Mouse (Mus musculus) right cerebral cortex, adult 18-20 months (tissue): ENCODE data around the gene Blmh.

Experiments used
- DNase-seq: peaks from one replicate; pipeline ENCODE4 v3.0.0; 2022; ENCODE audit warnings: mixed read lengths

Blmh gene

DNA sequence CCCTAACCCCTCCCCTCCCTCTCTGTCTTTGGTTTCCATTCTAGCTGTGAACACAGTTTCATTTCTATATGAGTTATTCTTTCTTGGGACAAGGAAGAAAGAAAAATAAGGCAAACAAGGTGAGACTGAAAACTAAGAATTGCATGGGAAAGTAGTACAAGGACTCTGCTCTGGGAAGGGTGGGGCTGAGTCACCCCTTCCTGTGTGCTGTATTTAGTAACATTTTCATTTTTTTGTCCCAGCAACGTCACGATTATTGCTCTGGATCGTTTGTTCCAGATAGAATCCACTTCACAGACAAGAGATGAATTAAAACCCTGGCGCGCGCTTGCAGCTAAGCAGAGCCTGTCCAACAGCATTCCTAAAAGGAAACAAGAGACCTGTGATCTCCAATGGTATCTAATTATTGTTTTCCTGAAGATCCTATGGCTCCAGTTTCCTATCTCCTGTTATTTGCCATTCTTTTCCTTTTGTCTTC, at the start of gene Blmh:
Gene Blmh (plus strand): TSS at position 51 of the 478 bp plus-strand sequence.
- DNase-seq, result peak; percentile 17

DNA sequence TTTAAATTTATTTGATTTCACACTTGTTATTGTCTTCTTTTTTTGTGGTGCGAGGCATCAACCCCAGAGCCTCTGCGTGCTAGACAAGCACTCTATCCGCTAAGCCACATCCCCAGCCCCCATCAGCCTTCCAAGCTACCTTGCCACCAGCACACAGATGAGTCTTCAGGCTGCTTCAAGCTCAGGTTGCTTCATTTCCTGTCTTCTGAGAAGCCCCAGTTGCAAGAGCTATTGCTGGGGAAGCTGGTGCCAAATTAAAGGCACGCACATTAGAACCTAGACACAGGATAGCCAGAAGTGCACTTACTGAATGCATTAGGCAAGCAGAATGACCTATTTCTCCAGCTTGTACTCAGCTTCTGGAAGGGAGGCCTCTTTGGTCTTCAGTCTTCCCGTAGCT, 44.8 kb upstream of the Blmh start:
- DNase-seq, result no peak

DNA sequence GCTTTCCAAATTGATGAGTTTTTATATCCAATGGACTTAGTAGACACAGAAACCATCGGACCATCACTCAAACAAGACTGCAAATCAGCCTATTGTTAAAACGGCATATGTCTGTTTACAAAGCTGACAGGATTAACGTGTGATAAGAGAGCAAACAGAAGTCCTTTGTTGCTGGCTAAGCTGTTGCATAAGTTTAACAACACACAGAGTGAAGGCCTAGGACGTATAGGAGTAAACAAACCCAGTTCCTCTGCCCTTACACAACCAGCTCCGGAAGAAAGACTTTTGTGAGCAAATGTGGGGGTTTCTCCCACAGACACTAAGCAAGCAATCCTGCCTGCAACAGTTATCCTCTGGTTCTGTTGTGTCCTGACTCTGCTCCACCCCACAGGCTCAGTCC, 40.2 kb upstream of the Blmh start:
- DNase-seq, result no peak

DNA sequence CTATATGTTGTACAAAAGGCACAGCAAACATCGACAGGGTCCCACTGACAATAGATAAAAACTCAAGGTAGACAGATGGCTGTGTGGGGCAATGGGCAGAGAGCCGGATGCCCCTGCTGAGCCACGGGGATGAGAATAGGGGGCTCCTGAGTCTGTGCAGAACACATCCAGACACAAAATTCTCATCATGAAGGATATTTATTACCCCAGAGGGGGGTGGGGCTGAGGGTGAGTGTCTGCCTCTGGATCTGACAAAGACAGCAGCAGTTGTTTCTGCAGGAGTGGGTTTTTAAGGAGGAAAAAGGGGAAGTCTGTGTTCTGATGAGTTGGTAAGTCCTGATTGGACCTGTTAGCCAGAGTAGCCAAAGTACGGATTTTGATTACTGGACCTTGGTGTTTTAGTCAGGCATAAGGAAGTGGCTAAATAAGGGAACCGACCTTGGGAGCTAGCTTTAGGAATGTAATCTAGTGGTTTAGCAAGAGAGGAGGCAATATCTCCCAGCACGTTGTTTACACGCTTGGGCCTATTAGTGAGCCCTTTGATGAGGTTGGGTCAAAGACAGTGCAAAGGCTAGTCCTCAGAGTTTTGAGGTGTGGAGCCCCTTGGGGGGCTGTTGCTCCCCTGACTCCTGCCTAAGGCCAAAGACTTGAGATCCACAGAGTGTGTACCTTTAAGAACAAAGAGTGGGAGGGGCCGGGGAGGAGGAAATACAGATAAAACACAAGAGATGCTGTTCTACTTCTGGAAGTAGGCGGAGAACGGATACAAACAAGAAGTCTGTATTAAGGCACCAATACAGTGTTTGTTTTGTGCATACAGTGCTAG, 35.1 kb upstream of the Blmh start:
- DNase-seq, result no peak

DNA sequence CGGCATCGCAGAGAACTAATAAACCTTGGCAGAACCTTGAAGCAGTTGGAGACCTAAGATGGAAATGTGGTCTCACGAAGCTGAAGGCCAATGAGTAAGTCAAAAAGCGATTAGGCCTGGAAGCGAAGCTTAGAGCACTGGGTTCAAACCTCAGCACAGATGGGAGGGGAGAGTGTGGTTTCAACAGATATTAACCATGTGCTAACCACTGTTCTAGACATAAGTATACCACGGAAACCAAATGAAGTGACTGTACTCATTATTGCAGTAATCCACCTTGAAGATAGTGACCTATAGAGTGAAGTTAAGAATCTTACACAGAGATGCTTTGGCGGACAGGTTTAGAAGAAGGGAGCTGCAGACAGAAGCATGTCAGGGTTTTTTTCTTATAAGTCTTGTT, 33.4 kb upstream of the Blmh start:
- DNase-seq, result no peak

DNA sequence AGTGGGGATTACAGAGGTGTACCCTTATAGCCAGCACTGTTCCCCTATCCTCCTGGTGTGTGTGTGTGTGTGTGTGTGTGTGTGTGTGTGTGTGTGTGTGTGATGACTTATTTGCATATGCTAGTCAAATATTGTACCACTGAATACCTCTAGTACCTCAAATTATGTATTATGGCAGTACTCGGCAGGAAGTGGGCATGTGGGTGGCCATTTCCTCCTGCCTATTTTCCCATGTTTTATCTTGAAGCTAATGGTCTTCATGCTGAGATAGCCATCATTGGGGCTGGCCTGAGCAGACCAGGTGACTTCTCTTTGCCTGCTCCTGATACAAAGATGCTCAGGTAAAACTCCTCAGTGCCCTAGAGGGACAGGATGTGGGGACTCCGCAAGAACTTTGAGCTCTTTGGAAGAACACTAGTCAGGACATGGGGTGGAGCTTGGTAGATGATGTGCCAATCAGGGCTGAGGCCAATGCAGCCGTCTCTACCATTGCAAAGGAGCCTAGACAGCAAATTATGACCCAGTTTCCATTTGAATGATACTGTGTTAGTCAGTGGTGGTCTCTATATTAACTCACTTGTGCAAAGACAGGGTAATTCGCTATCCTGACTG, 32.8 kb upstream of the Blmh start:
- no peak for DNase-seq

DNA sequence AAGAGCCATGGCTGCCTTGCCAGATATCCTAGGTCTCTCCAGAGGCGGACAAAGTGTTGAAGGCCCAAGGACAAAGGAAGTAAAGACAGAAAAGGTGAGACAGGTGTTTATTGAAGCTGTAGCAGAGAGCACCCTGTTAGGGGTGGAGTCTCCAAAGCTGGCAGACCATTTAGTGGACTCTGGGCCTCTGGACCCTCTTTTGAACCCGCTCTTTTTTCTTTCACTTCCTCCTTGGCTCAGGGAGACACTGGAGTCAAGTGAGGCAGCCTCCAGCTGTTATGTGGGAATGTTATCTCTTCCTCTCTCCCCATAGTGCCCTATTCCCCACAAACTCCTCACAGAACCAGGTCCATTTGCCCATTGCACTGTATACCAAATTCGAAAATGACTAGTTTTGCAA, 31.6 kb upstream of the Blmh start:
- DNase-seq, result no peak

DNA sequence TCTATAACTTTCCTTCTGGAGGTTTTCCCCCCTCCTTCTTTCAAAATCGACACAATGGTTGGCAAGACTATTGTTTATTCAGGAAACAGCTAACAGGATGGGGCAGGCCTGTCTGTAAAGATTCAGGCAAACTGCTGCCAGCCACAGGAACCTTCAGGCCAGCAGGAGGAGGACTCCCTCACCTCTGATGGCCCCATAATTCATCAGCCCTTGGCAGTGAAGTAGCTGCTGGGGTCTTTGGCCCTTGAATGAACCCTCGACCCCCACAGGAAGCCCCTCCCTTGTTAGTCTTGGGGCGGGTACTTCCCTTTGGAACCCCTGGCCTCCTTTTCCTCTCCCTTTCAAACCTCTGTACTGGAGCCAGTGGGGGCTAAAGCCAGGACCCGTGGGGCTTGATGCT, 31.0 kb upstream of the Blmh start:
- no peak for DNase-seq

DNA sequence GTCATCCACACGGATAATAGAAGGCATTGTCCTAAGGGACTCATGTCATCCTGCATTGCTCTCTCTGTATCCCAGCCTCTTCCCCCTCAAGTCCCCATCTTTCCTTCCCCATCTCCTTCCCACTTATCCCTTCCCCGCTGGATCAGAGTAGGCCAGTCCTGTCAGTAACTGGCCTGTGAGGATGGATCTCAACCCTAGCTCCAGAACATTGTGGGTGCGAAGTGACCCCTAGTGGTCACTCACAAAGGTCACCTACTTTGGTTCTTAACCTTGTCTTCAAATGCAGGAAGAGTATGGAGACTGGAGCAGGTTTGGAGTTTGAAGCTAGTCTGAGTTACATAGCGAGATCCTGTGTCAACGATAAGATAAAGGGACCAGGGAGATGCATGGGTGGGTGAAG, 30.4 kb upstream of the Blmh start:
- no peak for DNase-seq

DNA sequence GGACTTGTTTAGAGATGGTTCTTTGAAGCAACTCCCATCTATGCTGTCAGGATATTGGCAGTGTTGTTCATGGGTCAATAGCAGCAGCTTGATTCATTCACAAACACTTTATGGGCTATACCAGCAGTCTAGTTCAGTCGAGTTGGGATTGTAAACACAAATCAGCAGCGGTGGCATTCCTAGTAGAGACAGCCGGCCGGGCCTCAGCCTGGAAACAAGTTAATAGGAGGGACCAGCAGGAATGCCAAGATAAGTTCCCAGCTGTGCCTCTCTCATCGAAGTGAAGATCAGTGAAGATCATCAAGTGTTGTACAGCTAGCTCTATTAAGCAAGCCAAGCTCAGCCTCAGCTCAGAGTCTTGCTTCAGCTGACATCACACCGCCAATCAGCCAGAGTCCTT, 28.2 kb upstream of the Blmh start:
- no peak for DNase-seq

DNA sequence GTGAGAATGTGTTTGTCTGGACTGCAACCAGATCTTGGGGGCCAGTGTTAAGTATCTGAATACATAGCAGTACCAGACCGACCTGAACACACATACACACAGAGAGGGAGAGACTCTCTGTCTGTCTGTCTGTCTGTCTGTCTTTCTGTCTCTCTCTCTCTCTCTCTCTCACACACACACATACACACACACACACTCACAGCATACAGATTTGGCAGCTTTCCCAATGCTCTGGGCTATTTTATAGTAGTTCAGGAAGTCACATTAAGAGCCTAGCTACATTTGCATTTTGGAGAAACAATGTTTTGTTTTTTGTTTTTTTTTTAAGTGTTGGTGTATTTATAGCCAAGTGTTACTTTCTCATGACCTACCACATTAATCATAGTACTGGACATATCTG, 27.5 kb upstream of the Blmh start:
- DNase-seq, result no peak

DNA sequence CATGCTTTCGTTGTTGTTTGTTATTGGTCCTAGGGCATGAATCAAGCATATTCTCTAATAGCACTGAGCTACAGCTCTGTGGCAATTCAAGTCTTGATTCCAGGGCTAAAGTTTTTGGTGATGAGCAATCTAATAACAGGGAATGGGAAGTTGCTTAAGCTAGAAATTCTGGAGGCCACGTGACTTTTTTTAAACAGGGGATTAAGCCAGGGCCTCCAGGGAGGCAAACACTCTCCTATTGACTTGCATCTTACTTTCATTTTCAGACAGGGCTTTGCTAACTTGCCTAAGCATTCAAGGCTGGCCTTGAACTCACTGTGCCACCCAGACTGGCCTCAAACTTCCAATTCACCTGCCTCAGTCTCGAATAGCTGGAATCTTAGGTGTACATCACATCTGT, 26.7 kb upstream of the Blmh start:
- no peak for DNase-seq

DNA sequence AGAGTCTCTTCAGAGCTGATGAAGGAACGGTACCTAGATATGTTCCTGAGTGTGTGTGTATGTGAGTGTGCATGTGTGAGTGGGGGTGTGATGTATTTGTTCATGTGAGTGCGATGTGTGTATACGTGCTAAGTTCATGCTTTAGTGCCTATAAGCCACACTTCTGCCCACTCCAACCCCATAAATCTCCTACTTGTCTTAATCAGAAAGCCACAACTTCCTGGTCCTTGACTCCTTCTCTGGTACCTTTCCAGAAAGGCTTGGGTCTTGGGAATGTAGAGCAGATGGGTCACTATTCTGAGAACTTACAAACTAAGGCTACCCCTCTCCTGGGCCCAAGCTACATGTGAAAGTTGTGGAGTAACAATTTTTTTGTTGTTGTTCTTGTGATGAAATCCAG, 25.9 kb upstream of the Blmh start:
- no peak for DNase-seq

DNA sequence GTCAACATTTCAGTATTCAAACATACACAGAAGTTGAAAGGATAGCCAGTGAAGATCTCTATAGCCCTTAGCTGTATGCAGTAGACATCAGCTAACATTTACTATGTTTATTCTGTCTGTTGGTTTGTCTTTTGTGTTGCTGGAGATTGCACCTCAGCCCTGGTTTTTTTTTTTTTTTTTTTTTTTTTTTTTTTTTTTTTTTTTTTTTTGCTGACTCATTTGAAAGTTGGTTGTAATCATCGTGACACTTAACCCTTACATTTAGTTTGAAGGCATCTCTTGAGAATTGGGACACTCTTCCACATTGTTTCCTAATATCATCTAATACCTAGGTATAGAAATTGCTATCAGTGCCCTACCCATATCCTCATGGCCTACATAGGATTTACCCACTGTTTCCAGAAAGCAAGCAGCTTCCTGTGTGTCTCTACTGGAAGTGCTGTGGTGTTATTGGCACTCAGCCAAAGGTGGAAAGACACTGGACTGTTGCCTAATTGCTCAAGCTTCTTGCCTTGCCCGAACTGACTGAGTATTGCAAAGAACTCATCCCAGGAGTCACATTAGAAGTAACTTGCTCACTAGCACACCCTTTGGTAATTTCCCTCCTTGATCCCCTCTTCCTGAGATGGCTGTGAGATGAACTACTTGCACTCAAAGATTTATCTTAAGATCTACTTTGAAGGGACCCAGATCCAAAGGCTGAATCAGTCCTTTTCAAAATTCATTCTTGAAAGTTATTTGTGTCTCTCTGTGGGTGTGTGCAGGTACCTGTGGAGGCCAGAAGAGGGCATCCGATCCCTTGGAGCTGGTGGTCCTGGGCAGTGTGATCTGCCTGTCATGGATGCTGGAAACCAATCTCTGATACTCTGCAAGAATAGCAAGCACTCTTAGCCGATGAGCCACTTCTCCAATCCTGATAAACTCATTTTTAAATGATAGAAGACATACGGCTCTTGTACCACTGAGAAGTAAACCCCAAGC, 24.6 kb upstream of the Blmh start:
- DNase-seq, result no peak

DNA sequence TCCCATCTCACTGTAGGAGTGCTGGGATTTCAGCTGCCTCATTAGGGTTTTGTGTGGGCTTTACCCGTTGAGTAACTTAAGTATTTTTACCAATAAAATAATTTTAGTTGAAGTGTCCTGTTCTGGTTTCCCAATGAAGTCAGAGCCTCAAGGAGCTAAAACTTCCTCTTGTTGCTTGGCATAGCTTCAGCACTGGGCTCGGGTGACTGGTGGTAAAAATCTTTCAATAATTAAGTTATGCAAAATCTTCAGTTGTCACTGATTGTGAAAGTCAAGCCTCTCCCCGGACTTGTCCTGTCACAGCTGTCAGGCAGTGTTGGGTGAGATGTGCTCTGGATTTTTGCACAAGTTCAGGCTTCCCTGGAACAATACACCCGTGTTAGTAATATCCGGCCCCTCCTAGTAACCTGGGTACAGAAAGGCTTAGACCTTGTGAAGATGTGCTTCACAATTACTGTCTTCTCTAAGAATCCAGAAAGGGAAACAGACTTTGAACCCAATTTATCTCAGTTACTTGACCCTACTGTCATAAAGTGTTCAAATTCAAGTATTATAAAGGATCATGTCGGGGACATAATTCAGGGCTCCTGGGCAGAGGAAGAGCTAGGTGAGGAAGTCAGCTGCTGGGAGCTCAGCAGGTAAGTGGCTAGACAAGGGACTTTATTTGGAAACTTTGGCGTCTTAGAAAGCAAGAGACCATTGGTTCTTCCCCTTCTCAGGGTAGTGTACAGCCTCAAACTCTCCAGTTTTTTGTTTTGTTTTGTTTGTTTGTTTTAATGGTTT, 22.8 kb upstream of the Blmh start, which contains the start of gene Tmigd1:
Gene Tmigd1 (plus strand): TSS at position 581 of the 783 bp plus-strand sequence.
- no peak for DNase-seq

DNA sequence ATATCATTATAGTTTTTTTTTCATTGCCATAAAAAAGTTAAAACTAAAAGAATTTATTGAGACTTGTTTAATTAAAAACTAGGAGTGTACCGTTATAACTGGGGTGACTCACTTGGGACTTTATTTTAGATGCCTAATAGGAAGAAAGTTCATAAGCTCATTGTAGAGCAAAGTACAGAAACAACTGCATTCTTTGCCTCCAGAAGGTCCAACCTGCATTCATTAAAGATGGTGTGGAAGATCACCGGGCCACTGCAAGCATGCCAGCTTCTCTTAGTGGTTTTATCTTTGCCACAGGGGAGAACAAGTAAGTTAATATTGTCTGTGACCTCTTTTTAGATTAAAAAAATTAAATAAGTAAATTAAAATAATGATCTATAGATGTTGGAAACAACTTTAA, 20.3 kb upstream of the Blmh start:
- DNase-seq, result no peak

DNA sequence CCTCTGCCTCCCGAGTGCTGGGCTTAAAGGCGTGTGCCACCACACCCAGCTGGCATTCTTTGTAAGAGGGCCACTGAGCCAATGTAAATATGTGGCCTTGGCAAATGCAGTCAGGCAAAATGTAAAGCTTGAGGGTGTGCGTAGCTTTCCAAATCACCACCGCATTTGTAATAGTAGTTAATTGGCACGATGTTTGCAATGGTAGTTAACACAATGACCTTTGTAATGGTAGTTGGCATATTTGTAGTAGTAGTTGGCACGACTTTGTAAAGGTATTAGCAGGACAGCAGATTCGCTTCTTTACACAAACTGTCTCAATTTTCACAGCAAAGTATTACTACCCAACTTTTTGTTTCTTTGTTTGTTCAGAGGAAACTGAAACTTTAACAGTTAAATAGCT, 16.0 kb upstream of the Blmh start:
- DNase-seq, result no peak

DNA sequence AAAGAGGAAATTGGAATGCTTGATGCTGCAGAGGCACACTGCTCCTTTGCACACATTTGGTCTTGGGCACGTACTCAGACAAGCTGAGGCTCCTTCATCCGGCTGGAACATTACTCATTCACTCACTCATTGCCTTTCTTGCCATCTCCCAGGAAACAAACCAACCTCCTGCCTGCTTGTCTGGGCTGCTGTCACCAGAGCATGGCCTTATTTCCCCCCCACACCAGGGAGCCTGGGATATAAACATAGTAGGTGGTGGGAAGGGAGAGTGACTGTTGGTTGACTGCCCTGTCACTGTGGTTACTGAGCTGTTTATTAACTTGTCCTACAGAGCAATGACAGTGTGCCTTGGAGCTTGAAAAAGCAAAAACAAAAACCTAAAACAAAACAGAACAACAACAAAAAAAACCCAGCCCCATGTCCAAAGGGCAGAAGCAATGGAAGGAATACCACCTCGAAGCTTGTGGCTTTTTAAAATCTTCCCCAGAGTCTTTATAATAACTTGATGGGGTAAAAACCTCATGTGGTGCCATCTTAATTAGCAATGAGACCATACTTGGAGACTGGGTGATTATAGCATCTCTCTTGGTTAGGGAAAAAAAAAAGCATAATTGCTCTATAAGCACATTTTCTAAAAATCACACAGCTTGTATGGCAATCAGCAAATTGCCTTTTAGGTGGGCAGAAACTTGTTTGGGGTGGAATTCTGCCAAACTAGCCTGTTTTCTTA, 13.1 kb upstream of the Blmh start:
- DNase-seq, result peak; percentile 26

DNA sequence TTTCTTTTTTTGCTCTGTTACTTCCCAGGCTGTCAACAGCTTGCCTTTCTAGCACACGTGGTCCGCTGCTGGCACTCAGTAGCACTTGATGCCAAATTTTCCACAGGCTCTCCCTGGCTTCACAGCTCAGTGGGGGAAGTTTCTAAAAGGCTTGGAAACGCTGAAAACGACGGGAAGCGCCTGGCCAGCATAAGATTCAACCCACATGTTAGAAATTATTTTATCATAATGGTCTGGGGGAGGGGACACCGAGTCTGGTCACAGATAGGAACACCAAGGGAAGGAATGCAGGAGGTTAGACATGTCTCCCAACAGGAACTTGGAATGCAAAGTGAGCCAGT, 12.6 kb upstream of the Blmh start:
- DNase-seq, result peak; percentile 67

DNA sequence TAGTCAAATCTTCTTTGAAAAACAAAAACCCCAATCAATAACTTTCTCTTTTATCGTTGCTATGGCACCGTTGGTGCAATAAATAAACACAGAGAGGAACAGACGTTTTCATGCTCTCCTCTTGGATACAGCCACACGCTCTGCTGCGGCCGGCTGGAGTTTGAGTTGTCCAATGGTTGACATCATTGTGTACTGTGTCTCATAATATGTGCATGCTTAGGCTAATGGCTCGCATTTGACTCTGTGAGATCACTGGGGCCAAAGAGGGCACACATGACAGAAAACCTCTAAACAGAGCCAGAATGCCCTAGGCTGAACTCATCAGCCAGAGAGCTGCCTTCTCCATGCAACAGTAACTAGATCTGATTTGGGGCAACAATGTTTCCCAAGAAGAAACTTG, 10.2 kb upstream of the Blmh start:
- DNase-seq, result no peak

DNA sequence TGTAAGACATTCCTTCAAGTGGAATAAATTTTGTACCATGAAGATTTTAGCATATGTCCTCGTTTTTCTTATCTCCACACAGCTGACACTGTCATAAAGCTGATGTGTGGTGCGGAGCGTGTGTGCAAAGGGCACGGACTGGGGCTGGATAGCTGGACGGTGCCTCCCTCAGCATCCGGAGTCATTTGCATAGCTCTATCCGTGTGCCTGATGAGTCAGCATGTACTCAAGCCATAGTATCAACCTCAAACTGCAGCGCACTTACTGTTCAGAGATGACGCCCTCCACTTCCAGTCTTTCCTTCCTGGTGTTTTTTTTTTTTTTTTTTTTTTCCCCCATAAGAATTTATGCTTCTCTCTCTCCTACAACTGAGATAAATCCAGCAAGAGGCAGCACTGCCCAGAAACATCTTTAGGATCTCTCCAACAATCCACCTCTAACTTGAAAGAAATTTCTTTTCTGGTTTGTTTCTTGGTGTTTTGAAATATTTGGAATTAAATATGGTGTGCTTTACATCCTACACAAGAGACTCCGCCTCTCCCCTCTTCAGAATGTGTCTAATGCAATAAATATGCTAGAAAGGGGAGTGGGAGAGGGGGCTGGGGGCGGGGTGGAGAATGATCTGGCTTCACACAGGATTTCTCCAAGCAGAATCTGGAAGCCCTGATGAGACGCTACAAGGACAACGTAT, 7.9 kb upstream of the Blmh start:
- DNase-seq, result no peak
